Mouse (Mus musculus): ENCODE data around the gene Xab2.

DNA sequence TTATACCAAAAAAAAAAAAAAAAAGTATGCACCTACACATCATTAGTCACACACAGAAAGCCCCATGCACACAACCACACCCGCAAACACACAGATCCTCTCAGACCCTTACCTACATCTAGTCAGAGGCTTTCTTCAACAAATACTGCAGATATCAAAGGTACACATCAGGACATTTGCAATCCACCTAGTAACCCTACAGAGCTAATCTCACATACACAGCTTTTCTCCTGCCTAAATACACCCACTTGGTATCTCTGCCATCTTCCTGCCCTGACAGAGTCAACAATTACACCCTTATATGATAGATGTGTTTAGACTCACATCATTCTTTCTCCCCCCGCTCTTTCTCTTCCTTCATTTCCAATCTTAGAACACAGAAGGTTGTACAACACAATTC lies 34.7 kb downstream of the Xab2 start:
- TF ChIP-seq HCFC1 (IDR thresholded peaks at IDR 0.05; ENCODE audit: low read depth, low read length) (no peak), UBTF (IDR thresholded peaks at IDR 0.05; ENCODE audit: low read depth, low read length) (no peak), CTCF (conservative IDR thresholded peaks at IDR 0.05 in 1 of 2, IDR thresholded peaks at IDR 0.05 in 1 of 2; ENCODE audit: low read depth in 2 of 2, low read length in 2 of 2) (no peak), POLR2A (IDR thresholded peaks at IDR 0.05; ENCODE audit: low read depth, low read length) (no peak), POLR2AphosphoS2 (IDR thresholded peaks at IDR 0.05; ENCODE audit: low read depth, low read length) (no peak), NELFE (IDR thresholded peaks at IDR 0.05; ENCODE audit: low read depth, low read length) (no peak), MAZ (IDR thresholded peaks at IDR 0.05; ENCODE audit: low read depth, low read length) (no peak)
